Mouse (Mus musculus) adrenal gland (tissue): ENCODE results near the gene Napa.

Experiments used
- intact Hi-C: fragments of 180-260 bp; cut with DNase I; formaldehyde crosslinking; loops from one replicate; pipeline ENCODE4 v1.15.1; 2025
- long read RNA-seq, 2 experiments: library from polyadenylated mRNA; unstranded; transcript quantifications; one replicate each; pipeline ENCODE4 v2.0.0; 2020; ENCODE audit warnings: borderline replicate concordance in 1 of 2; ENCODE audit not compliant: insufficient replicate concordance in 1 of 2

The Napa gene
- long read RNA-seq, experiment 1, transcript Napa-201 (11 exons, 2,517 nt): major isoform, 322 of 362 reads
- long read RNA-seq, experiment 1, partial matches to known transcripts: 4 of 362 reads
- long read RNA-seq, experiment 1, other reads (novel, unspliced or antisense): 33 of 362 reads
- long read RNA-seq, experiment 2, transcript Napa-201 (11 exons, 2,517 nt): major isoform, 365 of 414 reads
- long read RNA-seq, experiment 2, partial matches to known transcripts: 4 of 414 reads
- long read RNA-seq, experiment 2, other reads (novel, unspliced or antisense): 44 of 414 reads

DNA sequence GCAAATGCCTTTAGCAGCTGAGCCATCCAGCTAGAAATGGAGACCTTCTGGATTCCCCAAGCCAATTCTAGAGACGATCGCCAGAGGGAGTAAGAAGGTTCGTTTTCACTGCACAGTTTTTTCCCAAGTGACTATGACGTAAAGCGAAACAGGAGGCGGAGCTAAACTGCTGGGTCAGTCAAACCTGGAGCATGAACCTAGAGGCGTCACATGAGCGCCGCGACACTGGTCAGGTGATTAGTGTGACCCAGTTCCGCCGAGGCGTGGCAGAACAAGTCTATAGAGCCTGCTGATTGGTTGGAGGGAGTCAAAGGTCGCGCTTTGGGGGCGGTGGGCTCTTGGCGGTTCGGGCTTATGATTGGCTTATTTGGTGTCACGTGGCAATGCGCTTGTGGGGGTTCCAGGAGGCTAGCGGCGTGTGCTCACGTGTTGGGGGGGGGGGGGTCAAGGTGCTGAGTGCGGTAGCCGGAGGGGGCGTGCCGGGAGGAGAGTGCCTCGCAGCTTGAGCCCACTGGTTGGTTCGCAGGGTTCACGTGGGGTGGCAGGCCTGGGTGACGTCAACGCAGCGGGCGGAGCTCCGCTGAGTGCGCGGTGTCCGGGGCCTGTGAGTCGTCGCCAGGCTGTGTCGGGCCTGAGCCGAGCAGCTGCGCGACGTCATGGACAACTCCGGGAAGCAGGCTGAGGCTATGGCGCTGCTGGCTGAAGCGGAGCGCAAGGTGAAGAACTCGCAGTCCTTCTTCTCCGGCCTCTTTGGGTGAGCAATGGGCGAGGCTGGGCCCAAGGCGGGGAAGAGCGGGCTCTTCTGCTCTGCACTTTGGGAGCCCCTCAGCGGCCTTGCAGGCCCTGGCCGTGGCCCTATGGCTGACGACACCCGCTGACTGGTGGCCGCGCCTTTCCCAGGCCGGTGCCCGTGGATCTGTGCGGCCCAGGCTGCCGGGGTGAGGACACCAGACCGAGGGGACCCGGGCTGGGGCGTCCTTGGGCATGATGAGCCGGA is at the start of gene Napa:
Gene Napa, plus strand, starts transcription at position 438 of the 997 bp plus-strand sequence.
- intact Hi-C loops: loop anchor here (5.0 kb wide), 2 partner anchors 54 to 164 kb away; no protein-coding TSS in a partner anchor

DNA sequence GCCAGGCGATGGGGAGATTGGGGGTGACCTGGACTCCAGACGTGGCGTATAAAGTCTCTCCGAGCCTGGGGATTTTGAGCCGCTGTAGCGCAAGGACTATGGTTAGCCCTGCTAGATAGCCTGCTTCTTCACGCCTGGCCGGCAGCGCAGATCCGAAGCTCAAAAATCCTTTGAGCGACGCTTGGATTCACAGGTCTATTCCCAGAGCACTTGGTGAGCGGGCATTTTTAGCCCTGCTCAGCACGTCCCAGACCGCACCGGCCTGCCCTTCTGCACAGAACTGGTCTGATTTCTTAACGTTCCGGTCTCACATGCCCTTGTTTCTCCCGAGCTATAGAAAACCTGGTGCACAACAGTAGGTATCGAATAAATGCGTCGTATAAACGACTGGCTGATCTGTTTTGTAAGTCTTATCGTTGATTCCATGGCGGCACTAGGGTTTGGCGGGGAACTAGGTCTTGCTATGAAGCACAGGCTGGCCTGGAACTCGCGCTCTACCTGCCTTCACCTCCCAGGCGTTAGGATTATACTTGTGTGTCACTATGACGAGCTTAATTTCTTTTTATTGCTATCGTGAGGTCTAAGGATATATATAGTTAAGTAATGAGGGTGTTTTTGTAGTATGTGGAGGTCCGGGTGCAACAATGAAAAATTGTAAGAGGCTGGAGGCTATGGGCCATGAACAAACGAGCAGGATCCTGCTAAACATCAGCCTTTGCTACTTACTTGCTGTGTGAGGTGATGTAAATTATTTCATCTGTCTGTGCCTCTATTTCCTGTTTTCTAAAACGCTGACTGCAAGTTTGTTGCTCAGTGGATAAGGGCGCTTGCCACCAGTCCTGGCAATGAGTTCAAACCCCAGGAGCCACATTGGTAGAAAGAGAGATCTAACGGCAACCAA is 49.3 kb upstream of the Napa start:
- intact Hi-C loops: no loop called here

- intact Hi-C loops: no loop called here
These were observed 48.7 kb upstream of the Napa start for GRCm38 (mm10) chr7:16049576-16049915.

- intact Hi-C loops: loop anchor here (2.0 kb wide), 1 partner anchor 68 kb away; no protein-coding TSS in a partner anchor
These were observed 47.7 kb upstream of the Napa start for GRCm38 (mm10) chr7:16050600-16050999.

GRCm38 (mm10) chr7:16051883-16052595 is 46.2 kb upstream of the Napa start:
- intact Hi-C loops: loop anchor here (2.0 kb wide), 1 partner anchor 69 kb away; no protein-coding TSS in a partner anchor

GRCm38 (mm10) chr7:16052684-16053083 is 45.6 kb upstream of the Napa start:
- intact Hi-C loops: no loop called here

DNA sequence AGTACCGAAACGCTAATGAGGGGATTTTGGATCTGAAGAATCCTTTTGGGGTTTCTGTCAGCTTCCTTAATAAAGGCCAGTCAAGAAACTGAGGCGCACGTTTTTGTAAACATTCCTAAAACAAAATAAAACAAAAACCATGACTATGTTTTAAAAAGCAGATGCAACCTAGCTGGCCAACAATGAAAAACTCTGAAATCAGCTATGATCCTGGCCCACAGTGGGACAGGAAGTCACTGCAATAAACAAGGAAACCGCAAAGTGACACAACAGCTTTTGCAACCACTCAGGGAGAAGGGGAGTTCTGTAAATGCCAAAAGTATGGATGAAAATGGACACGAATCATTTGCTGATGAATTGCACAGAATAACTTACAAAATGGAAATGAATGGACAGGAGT is 45.2 kb upstream of the Napa start:
- intact Hi-C loops: no loop called here

DNA sequence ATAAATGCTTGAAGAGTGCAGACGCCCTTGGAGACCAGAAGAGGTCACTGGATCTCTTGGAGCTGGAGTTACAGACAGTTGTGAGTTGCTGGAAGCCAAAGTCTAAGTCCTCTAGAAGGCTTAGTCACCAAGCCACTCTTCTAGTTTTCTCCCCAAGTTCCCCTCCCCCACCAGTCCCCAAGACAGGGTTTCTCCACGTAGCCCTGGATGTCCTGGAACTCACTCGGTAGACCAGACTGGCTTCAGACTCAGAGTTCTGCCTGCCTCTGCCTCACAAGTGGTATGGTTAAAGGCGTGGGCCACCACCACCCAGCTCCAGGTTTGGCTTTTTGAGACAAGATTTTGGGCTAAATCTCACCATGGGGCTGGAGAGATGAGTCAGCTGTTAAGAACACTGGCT is 43.3 kb upstream of the Napa start:
- intact Hi-C loops: loop anchor here (5.0 kb wide), 1 partner anchor 97 kb away; no protein-coding TSS in a partner anchor

- intact Hi-C loops: loop anchor here (5.0 kb wide), 1 partner anchor 97 kb away; no protein-coding TSS in a partner anchor
These were observed 42.6 kb upstream of the Napa start for GRCm38 (mm10) chr7:16055665-16056064.

DNA sequence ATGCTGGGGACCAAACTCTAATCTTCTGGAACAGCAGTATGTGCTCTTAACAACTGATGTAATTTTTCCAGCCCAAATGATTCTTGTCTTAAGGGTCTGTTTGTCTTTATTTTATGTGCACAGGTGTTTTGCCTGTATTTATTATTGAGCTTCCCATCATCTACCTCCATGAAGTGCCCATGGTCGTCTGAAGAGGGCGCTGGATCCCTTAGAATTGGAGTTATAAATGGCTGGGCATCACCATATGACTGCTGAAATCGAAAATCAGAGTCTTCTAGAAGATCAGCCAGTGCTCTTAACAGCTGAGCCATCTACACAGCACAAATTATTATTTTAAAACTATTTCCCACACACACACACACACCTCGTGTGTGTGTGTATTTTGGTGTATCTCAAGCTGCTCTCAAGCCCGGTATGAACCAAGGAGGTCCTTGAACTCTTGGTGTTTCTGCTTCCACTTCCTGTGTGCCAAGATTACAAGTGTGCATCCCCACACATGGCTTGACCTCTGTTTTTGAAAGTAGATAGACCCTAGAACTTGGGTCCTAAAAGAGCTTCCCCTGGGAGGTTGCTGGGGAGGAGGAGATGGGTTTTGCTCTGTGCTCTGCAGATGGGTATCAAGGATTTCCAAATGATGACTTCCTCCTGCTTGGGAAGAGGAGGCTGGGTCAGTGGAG is 41.7 kb upstream of the Napa start:
- intact Hi-C loops: loop anchor here (5.0 kb wide), 1 partner anchor 96 kb away; no protein-coding TSS in a partner anchor

DNA sequence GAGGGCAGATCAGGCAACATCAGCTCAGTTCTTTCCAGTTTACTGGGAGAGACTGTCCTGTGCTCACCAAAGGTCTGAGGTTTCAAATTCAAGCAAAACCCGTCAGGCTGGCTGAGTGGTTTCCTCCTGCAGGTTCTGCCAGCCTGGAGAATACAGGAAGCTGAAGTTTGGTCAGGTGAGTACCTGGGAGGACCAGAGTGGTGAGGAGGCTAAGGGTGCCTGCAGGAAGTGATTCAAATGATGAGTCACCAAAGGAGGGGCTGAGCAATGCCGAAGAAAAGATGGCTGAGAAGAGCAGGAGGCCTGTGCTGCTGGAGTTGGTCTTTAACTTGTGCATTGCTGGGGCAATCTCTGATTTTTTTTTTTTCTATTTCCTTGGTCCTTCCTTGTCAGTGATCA is 41.1 kb upstream of the Napa start:
- intact Hi-C loops: loop anchor here (5.0 kb wide), 1 partner anchor 95 kb away; no protein-coding TSS in a partner anchor

DNA sequence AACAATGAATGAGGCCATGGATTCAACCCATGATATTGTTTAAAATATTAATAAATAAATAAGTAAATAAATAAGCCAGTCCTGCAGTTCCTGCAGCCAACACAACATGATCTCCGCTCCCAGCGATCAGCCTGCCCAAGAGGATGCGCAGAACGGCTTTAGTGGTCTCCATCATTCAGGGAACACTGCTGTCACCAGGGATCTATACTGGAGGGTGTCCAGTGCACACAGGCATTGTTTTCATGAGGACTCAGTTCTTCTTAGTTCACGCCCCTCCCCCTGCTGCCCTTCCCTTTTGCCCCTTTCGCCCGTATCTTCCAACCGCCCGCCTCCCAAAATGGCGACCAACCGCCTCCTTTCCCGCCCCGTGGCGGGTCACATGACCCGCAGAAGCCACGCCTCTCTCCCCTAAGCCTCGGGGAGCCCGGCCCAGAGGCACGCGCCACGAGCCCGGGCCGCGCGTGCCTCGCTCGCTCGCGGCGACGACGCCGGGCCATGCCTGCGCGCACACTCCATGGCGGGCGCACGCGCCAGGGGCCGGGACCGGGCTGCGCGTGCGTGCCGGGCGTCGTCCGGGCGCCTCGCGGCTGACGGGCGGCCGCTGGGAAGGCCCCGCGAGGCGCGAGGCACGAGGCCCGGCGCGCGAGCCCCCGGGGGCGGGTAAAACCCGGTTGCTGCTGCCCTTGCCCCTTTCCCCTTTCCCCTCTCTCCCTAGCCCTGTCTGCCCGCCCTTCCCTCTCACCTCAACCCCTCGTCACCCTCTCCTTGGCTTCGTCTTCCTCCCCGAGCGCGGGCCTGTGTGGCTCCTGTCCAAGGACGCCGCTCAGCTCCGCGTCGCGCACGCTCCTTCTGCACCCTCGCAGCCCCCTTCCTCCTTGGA is 36.8 kb upstream of the Napa start, which contains the start of gene Zfp541:
Gene Zfp541, plus strand, starts transcription at position 596 of the 880 bp plus-strand sequence.
- intact Hi-C loops: no loop called here

DNA sequence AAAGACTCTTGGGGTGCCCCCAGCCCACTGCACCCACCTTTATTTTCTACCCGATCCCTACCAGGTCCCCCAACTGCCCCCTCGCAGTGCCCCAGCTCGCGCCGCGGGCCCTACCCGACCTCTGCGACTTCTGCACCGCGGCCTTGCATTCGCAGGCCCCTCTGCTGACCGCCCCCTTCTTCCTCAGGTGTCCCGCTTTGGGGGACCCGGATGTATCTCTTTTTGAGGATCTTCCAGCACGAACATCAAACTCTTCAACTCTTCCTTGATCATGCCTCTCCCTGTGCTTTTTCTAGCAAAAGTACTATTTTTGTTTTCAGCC is 36.2 kb upstream of the Napa start:
- intact Hi-C loops: no loop called here

- intact Hi-C loops: no loop called here
These were observed 34.8 kb upstream of the Napa start for GRCm38 (mm10) chr7:16063490-16063889.

DNA sequence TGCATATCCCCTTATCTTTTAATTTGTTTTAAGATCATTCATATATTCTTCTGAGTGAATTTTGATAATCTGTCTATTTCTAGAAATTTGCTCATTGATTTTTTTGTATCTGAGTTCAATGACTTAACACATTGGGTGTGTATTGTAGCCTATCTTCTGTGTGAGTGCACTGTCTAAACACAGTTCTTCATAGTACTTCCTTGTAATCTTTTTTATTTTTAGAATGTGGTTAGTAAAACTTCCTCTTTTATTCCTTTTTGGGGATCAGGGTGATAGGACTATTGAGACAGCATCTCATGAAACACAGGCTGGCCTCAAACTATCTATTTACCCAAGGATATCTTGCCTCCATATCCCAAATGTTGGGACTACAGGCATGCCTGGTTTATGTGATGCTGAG is 27.4 kb upstream of the Napa start:
- intact Hi-C loops: no loop called here

- intact Hi-C loops: no loop called here
These were observed 26.4 kb upstream of the Napa start for GRCm38 (mm10) chr7:16071906-16072305.

GRCm38 (mm10) chr7:16079947-16080346 is 18.3 kb upstream of the Napa start:
- intact Hi-C loops: no loop called here

- intact Hi-C loops: no loop called here
These were observed 17.7 kb upstream of the Napa start for GRCm38 (mm10) chr7:16080581-16080980.

DNA sequence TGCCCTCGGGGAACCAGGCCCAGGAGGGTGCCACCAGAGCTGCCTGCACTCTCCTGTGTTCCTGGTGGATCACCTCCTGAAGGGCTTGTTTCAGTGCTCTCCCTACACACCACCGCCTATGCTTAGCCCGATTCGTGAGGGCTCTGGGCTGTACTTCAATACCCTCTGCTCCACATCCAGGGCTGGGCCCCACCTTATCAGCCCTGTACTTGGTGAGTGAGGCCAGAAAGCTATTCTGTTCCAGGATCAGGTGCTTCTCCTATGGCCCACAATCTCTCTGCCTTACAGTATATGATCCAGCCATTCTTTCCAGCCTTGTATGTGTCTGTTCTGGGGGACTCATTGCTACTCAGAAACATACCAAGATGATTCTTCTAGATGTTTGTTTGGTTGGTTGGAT is 14.9 kb upstream of the Napa start:
- intact Hi-C loops: no loop called here
